Mouse (Mus musculus): Measurements from ENCODE around the gene Hbs1l. TPM values are rescaled to one million over a fixed set of nuclear protein-coding genes. Genes with fewer than 3 reads are reported as not detected.

The Hbs1l gene
- 77.0 and 81.6 TPM in 2 replicates for polyA plus RNA-seq (2016; fragmentation: Nextera tagmentation; extraction: Ambion mirVana)

DNA sequence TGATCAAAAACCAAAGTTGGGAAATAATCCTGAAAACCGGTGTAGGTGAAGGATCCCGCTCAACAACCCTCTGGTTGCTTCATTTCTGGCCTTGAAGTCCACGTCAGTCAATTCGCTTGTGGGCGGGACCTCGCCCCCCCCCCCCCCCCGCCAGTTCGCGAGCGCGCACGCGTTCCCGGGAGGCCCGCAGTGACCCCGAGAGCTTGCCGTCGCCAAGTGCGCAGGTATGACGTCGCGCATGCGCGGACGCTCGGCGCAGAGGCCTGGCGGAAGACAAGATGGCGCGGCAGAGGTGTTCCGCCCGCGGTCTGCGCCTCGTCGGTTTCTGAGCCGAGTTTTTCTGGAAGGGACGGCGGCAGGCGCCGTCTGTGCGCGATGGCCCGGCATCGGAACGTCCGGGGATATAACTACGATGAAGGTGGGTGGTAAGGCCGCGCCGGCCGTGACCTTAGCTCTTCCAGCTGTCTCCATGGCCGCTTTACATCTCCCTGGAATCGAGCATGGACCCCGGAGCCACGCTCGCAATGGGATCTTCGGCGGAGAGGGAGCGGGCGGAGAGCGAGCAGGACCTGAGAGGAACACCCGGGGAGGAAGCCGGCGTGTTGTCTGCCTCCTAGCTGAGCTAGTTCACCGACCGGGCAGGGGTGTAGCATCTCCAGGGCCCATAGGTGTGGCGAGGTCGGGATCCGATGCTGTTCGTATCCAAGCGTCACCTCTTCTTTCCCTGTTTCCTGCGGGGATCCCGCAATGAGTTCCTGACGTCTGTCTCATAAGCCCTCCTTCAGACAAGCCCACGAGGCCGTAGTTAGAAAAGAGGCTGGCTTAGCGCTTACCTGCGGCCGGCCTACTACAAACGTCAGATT lies at the start of gene Hbs1l:
Gene Hbs1l, plus strand, starts transcription at position 221 of the 863 bp plus-strand sequence.
- WGBS = under 1% methylated on average over 74 of the region's 81 CpGs
- ATAC-seq (ENCODE audit: insufficient number of reproducible peaks, low FRiP score) = peak; percentile 98

DNA sequence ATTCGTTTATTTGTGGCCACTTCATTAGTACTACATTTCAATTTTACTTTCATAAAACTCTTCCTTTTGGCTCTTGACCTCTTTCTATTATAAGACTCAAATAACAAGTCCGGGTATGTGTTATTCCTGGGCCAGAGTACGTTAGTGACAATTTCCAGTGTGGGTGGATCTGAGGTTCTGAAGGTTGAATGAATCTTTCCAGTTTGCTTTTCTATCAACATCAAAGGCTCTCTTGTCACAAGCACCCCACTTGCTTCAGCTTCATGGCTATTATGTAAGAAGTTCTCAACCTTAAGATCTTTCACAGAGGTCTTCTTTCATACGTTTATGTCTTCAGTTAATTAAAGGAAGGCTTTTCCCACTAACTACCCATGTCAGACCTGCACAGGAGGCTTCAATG lies 47.2 kb upstream of the Hbs1l start:
- H3K27me3 ChIP-seq (replicated peaks) = no peaks in the 10 kb centered on the region
- no peak overlapping the region for H3K9ac ChIP-seq
- no peak for ATAC-seq (ENCODE audit: insufficient number of reproducible peaks, low FRiP score)
- no peaks in the 10 kb centered on the region for H3K36me3 ChIP-seq
- H3K4me2 ChIP-seq = no peak overlapping the region
- no peak overlapping the region for H3K27ac ChIP-seq (ENCODE audit: poor library complexity, severe bottlenecking)
- no peak overlapping the region for H3K4me3 ChIP-seq
- no peaks in the 10 kb centered on the region for H3K4me1 ChIP-seq (replicated peaks)
- WGBS = 68% methylated on average over 4 of the region's 4 CpGs
- no peaks in the 10 kb centered on the region for H3K9me3 ChIP-seq (replicated peaks)

More for the DNA sequence above, at the start of gene Hbs1l:
- Histone ChIP-seq H3K4me3 (peak within 1 kb of the TSS; percentile 100), H3K27ac (ENCODE audit: poor library complexity, severe bottlenecking) (peak within 1 kb of the TSS; percentile 57; the same call in 1 of the 2 replicates), H3K4me1 (replicated peaks) (peaks cover 12% of the 10 kb centered on the region), H3K9me3 (replicated peaks) (no peaks in the 10 kb centered on the region), H3K27me3 (replicated peaks) (no peaks in the 10 kb centered on the region), H3K36me3 (peaks cover 18% of the 10 kb centered on the region), H3K9ac (peak within 1 kb of the TSS; percentile 97), H3K4me2 (peak within 1 kb of the TSS; percentile 89)

DNA sequence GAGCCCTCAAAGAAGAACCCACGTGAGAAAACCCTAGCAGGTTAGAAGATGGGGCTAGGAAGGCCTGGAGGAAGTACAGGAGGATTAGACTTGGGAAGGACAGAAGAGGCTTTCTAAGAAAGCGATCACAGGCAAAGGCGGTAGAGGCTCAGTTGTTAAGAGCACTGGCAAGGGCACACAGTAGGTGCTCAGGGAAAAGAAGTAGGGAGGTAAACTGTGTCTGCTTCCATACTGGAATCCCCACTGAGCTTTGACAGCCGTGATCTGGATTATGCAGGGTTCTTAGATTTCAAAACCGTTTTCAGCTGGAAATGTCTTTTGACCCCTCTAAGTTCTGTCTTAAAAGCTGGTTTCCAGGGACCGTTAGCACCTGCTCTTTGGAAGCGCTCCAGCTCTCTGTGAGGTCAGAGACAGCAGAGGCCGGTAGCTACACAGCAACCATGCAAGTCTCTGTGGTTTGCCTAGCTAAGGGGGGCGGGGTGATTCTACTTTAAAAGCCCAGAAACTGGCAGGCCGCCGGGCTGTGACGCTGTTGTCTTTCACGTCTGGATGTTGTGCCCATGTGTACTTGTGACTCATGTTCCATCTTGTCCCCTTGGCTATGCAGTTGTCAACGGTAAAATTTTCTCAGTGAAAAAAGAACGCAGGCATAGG lies 43.8 kb upstream of the Hbs1l start:
- 60% methylated on average over 15 of the region's 15 CpGs for WGBS
- no peak for ATAC-seq (ENCODE audit: insufficient number of reproducible peaks, low FRiP score)
- H3K27ac ChIP-seq (ENCODE audit: poor library complexity, severe bottlenecking) = no peak overlapping the region

DNA sequence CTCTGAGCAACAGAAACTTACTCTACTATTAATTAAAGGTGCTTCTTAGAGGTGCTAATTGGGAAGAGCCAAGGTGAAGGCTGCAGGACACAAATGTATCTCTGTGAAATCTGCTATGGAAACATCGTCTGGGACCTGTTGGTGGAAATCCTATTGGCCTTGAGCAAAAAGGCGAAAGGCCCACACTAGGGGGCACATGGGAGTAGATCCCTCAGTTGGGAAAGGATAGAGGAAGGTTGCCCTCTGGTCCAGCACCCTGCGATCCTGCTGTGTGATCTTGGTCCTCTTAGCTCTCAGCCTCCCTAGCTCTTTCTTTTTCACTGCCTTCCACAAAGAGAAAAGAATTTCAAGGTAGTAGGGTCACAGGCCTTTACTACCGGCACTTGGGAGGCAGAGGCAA lies 43.0 kb upstream of the Hbs1l start:
- Histone ChIP-seq H3K36me3 (no peaks in the 10 kb centered on the region), H3K27ac (ENCODE audit: poor library complexity, severe bottlenecking) (no peak overlapping the region), H3K4me1 (replicated peaks) (no peaks in the 10 kb centered on the region), H3K4me3 (no peak overlapping the region), H3K27me3 (replicated peaks) (no peaks in the 10 kb centered on the region), H3K9ac (no peak overlapping the region), H3K4me2 (no peak overlapping the region), H3K9me3 (replicated peaks) (no peaks in the 10 kb centered on the region)
- WGBS = 73% methylated on average over 4 of the region's 4 CpGs
- ATAC-seq (ENCODE audit: insufficient number of reproducible peaks, low FRiP score) = no peak

More for the DNA sequence above, 43.8 kb upstream of the Hbs1l start:
- H3K27me3 ChIP-seq (replicated peaks) = no peaks in the 10 kb centered on the region
- H3K9me3 ChIP-seq (replicated peaks) = no peaks in the 10 kb centered on the region
- H3K4me3 ChIP-seq = no peak overlapping the region
- no peaks in the 10 kb centered on the region for H3K4me1 ChIP-seq (replicated peaks)
- H3K4me2 ChIP-seq = no peak overlapping the region
- no peak overlapping the region for H3K9ac ChIP-seq
- H3K36me3 ChIP-seq = no peaks in the 10 kb centered on the region

DNA sequence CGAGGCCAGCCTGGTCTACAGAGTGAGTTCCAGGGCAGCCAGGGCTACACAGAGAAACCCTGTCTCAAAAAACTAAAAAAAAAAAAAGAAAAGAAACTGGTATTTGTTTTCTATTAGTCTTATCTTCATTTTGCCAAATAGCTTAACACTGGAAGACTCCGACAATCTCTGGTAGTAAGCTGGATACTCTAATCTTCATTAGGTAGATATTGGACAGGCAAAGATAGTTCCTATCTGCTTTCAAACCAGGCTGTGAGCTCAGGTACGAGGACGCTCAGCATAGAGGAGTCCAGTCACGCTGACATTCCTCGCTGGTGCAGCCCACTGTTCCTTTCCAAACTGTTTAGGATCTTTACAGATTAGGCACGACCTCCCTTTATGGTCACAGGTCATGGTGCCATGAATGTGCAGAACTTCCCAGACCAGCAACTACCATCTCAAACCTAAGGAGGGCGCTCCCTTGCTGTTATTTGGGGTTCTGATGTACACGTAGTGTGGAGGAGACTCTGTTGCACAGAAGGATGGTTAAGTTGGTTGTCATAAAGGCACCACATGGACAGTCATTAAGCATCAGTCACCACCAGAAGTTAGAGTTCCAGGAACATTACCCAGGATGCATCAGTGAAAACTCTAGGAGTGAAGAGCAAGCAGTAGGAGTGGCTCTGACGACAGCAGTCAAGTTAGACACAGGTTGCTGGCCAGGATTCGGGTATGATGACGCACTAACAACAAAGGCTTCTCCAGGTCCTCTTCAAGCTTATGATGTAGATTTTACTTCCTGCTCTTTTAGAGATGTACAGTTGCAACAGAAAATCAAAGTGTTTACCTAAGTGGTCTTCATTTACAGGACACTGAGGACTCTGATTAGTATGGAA lies 41.3 kb upstream of the Hbs1l start:
- no peak overlapping the region for H3K9ac ChIP-seq
- no peaks in the 10 kb centered on the region for H3K9me3 ChIP-seq (replicated peaks)
- no peaks in the 10 kb centered on the region for H3K4me1 ChIP-seq (replicated peaks)
- no peak overlapping the region for H3K4me2 ChIP-seq
- H3K4me3 ChIP-seq = no peak overlapping the region
- WGBS = 78% methylated on average over 12 of the region's 12 CpGs
- no peak for ATAC-seq (ENCODE audit: insufficient number of reproducible peaks, low FRiP score)
- H3K36me3 ChIP-seq = no peaks in the 10 kb centered on the region
- no peak overlapping the region for H3K27ac ChIP-seq (ENCODE audit: poor library complexity, severe bottlenecking)
- no peaks in the 10 kb centered on the region for H3K27me3 ChIP-seq (replicated peaks)

DNA sequence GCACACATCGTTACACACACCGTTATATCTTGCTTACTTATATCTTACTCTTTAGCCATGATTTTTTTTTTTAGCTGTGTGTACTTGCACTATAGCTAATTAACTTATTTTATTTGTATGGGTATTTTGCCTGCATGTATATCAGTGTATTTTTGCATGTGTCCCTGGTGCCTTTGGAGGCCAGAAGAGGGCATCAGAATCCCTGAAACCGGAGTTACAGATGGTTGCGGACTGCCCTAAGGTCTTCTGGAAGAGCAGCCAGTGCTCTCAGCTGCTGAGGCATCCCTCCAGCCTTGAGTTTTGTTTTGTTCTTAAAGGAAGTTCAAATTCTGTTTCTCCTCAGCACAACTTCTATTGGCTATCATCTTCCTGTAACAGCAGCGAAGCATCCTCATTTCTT lies 38.5 kb upstream of the Hbs1l start:
- no peak for ATAC-seq (ENCODE audit: insufficient number of reproducible peaks, low FRiP score)
- Histone ChIP-seq H3K9ac (no peak overlapping the region), H3K27me3 (replicated peaks) (no peaks in the 10 kb centered on the region), H3K4me1 (replicated peaks) (no peaks in the 10 kb centered on the region), H3K27ac (ENCODE audit: poor library complexity, severe bottlenecking) (no peak overlapping the region), H3K4me2 (no peak overlapping the region), H3K36me3 (no peaks in the 10 kb centered on the region), H3K9me3 (replicated peaks) (no peaks in the 10 kb centered on the region), H3K4me3 (no peak overlapping the region)
- WGBS = 70% methylated on average over 5 of the region's 5 CpGs

DNA sequence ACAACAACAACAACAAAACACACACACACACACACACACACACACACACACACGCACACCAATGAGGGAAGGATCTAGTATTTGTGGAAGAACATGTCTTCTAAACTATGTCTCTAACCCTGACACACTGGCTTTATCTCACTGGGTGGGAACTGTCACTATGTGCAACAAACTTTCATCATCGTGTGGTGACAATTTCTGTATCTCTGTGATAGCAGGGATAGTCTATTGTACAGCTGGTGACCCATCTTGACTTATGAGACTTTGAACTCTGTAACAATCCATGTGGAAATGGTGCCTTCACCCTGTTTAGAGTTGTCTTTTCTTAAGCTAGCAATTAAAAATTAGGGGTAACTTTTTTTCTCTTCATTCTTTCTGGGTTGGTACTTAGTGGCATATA lies 36.1 kb upstream of the Hbs1l start:
- no peak overlapping the region for H3K4me2 ChIP-seq
- no peak overlapping the region for H3K4me3 ChIP-seq
- H3K9ac ChIP-seq = no peak overlapping the region
- no peaks in the 10 kb centered on the region for H3K36me3 ChIP-seq
- H3K27me3 ChIP-seq (replicated peaks) = no peaks in the 10 kb centered on the region
- no peaks in the 10 kb centered on the region for H3K9me3 ChIP-seq (replicated peaks)
- no peak overlapping the region for H3K27ac ChIP-seq (ENCODE audit: poor library complexity, severe bottlenecking)
- WGBS = 47% methylated on average over 2 of the region's 2 CpGs
- ATAC-seq (ENCODE audit: insufficient number of reproducible peaks, low FRiP score) = no peak
- no peaks in the 10 kb centered on the region for H3K4me1 ChIP-seq (replicated peaks)

DNA sequence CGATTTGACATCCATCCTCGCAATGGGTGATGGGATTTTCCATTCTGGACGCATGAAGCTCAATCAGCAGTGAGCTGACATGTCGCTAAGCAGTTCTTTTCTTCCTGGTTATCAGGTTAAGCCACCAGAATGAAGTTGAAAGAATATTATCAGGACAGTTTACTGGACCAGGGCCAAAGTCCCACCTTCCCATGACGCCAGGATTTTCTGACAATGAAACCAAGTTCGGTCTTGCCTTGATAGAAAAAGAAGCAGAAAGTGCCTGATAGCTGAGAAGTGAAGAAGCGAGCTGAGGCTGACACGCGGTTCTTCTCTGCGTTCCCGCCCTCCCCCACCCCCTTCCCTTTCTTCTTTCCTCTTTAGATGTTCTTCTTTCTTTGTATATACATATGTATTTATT lies 30.6 kb upstream of the Hbs1l start:
- no peak overlapping the region for H3K4me3 ChIP-seq
- H3K4me2 ChIP-seq = no peak overlapping the region
- H3K27me3 ChIP-seq (replicated peaks) = no peaks in the 10 kb centered on the region
- H3K9me3 ChIP-seq (replicated peaks) = no peaks in the 10 kb centered on the region
- ATAC-seq (ENCODE audit: insufficient number of reproducible peaks, low FRiP score) = no peak
- WGBS = 64% methylated on average over 11 of the region's 11 CpGs
- H3K27ac ChIP-seq (ENCODE audit: poor library complexity, severe bottlenecking) = no peak overlapping the region
- H3K36me3 ChIP-seq = no peaks in the 10 kb centered on the region
- no peaks in the 10 kb centered on the region; the same call in 1 of the 2 replicates for H3K4me1 ChIP-seq (replicated peaks)
- no peak overlapping the region for H3K9ac ChIP-seq

DNA sequence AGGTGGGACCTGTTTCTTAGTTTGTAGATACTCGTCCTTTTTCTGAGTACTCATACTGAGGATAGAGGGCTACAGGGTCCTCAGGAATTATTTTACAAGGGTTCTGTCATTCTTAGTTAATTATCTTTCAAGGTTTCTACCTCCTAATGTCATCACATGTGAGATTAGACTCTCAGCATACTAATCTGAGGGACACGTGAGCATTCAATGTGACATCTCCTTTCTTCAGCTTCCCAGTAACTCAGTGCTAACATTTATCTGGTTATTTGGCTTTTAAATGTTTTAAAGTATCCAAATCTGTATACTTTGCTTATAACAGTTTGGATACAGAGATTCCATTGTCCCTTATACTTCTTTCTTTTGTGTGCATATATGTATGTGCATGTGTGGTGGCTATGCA lies 28.3 kb upstream of the Hbs1l start:
- Histone ChIP-seq H3K27ac (ENCODE audit: poor library complexity, severe bottlenecking) (no peak overlapping the region), H3K36me3 (no peaks in the 10 kb centered on the region), H3K4me2 (no peak overlapping the region), H3K9ac (no peak overlapping the region), H3K27me3 (replicated peaks) (no peaks in the 10 kb centered on the region), H3K9me3 (replicated peaks) (no peaks in the 10 kb centered on the region), H3K4me3 (no peak overlapping the region), H3K4me1 (replicated peaks) (no peaks in the 10 kb centered on the region; the same call in 1 of the 2 replicates)
- no peak for ATAC-seq (ENCODE audit: insufficient number of reproducible peaks, low FRiP score)
- WGBS = 74% methylated on average over 2 of the region's 2 CpGs

DNA sequence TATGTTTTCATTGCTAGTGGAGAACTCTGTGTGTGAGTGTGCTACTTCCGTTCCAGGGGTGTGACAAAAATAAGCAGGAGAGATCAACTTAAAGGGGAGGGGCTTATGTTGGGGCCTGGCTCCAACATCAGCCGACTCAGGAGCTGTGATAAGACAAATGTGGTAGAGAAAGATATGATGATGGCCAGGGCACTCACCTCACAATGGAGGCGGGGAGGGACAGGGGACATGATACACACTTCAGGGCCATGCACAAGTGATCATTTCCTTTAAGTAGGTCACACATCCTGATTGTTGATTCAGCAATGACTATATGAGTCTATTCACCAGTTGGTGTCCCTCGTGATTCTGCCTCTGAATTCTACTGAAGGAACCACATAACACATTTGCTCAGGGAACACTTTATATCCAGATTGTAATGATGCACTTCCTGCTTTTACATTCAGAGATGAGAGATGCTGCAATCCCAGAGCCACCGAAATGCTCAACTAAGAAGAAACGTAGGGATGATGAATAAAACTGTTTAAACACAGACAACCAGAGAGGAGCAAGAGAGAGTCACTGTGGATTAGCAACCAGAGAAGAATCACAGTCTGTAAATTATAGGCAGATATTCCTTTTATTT lies 26.9 kb upstream of the Hbs1l start:
- no peaks in the 10 kb centered on the region; the same call in 1 of the 2 replicates for H3K4me1 ChIP-seq (replicated peaks)
- no peak overlapping the region for H3K27ac ChIP-seq (ENCODE audit: poor library complexity, severe bottlenecking)
- peak; percentile 95 for ATAC-seq (ENCODE audit: insufficient number of reproducible peaks, low FRiP score)
- no peak overlapping the region for H3K9ac ChIP-seq
- no peaks in the 10 kb centered on the region for H3K9me3 ChIP-seq (replicated peaks)
- no peaks in the 10 kb centered on the region for H3K27me3 ChIP-seq (replicated peaks)
- no peak overlapping the region for H3K4me2 ChIP-seq
- no peaks in the 10 kb centered on the region for H3K36me3 ChIP-seq
- 49% methylated on average over 6 of the region's 6 CpGs for WGBS
- H3K4me3 ChIP-seq = no peak overlapping the region
